Mouse (Mus musculus): ENCODE results near the gene Cstf3.

Gene Cstf3

GRCm38 (mm10) chr2:104604718-104605117, 14.4 kb downstream of the Cstf3 start:
- DNase-seq (ENCODE audit: low spot score) = no peak

GRCm38 (mm10) chr2:104605560-104605959, 15.2 kb downstream of the Cstf3 start:
- no peak for DNase-seq (ENCODE audit: low spot score)

GRCm38 (mm10) chr2:104614786-104615185, 24.5 kb downstream of the Cstf3 start:
- DNase-seq (ENCODE audit: low spot score) = no peak

- DNase-seq (ENCODE audit: low spot score) = peak; percentile 14
Measured at GRCm38 (mm10) chr2:104615985-104616711, 25.8 kb downstream of the Cstf3 start.

GRCm38 (mm10) chr2:104658659-104659058, 68.3 kb downstream of the Cstf3 start:
- DNase-seq (ENCODE audit: low spot score) = no peak

GRCm38 (mm10) chr2:104663372-104664100, 73.2 kb downstream of the Cstf3 start:
- DNase-seq (ENCODE audit: low spot score) = no peak

- DNase-seq (ENCODE audit: low spot score) = no peak
Measured at GRCm38 (mm10) chr2:104669122-104669804, 78.9 kb downstream of the Cstf3 start.

GRCm38 (mm10) chr2:104671724-104672123, 81.4 kb downstream of the Cstf3 start:
- DNase-seq (ENCODE audit: low spot score) = no peak

- DNase-seq (ENCODE audit: low spot score) = no peak
Measured at GRCm38 (mm10) chr2:104677326-104677725, 87.0 kb downstream of the Cstf3 start.

GRCm38 (mm10) chr2:104684771-104685170, 94.4 kb downstream of the Cstf3 start:
- no peak for DNase-seq (ENCODE audit: low spot score)

GRCm38 (mm10) chr2:104685418-104685817, 95.1 kb downstream of the Cstf3 start:
- peak; percentile 71 for DNase-seq (ENCODE audit: low spot score)

GRCm38 (mm10) chr2:104687261-104687660, 96.9 kb downstream of the Cstf3 start:
- DNase-seq (ENCODE audit: low spot score) = no peak

- DNase-seq (ENCODE audit: low spot score) = no peak
Measured at GRCm38 (mm10) chr2:104688321-104688720, 98.0 kb downstream of the Cstf3 start.

GRCm38 (mm10) chr2:104688724-104689123, 98.4 kb downstream of the Cstf3 start:
- DNase-seq (ENCODE audit: low spot score) = no peak

- DNase-seq (ENCODE audit: low spot score) = no peak
Measured at GRCm38 (mm10) chr2:104690720-104691119, 100.4 kb downstream of the Cstf3 start.

GRCm38 (mm10) chr2:104692551-104692950, 102.2 kb downstream of the Cstf3 start:
- DNase-seq (ENCODE audit: low spot score) = no peak

GRCm38 (mm10) chr2:104699659-104700058, 109.3 kb downstream of the Cstf3 start:
- no peak for DNase-seq (ENCODE audit: low spot score)

- no peak for DNase-seq (ENCODE audit: low spot score)
Measured at GRCm38 (mm10) chr2:104703158-104703557, 112.8 kb downstream of the Cstf3 start.

- no peak for DNase-seq (ENCODE audit: low spot score)
Measured at GRCm38 (mm10) chr2:104704355-104704754, 114.0 kb downstream of the Cstf3 start.

- no peak for DNase-seq (ENCODE audit: low spot score)
Measured at GRCm38 (mm10) chr2:104709786-104710337, 119.5 kb downstream of the Cstf3 start.

- DNase-seq (ENCODE audit: low spot score) = no peak
Measured at GRCm38 (mm10) chr2:104710670-104711370, 120.5 kb downstream of the Cstf3 start.

All from lung, postnatal 25 days (tissue).